Mouse (Mus musculus) MEL-GATA-1-ER (cell line): ENCODE measurements around the gene Dnajb8.

Source experiments
- DNase-seq: peaks from one replicate; pipeline ENCODE4 v3.0.0-alpha.2; 2012; ENCODE audit warnings: low read depth; ENCODE audit errors: extremely low read depth

Gene Dnajb8

DNA sequence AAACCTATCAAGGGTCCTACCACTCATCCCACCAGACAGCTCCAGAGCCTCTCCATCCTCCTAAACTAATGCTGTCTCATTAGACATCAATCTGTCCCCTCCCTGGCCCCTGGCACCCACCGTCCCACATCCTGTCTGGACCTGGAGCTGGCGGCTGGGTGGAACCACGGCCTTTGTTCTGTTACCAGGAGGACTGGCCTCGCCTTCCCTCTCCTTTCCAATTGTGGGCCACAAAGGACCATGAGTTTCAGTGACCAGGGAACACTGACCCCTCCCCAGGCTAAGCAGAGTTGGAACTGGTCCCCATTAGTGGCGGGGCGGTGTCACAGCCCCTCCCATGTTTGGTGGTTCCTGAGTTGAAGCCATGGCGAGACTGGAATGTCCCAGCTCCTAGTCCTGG, 5.5 kb downstream of the Dnajb8 start:
- DNase-seq, result no peak

DNA sequence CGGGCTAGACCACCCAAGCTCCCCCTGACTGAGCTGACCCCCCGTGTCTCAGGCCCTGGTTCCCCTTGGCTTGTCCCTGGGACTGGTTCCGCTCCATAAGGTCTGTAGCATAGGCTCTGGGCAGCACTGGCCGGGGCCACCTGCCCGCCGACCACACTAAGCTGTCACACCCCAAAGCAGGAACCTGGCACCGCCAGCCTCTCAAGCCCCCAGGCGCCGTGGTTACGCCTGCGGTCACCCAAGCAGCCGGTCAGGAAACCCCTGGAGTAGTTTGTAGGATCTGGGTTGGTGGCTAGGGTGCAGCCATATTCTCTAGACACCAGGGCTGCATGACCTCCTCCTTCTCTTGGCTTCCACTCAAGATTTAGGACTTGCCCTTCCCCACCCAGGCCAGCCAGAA, 7.2 kb downstream of the Dnajb8 start:
- no peak for DNase-seq

DNA sequence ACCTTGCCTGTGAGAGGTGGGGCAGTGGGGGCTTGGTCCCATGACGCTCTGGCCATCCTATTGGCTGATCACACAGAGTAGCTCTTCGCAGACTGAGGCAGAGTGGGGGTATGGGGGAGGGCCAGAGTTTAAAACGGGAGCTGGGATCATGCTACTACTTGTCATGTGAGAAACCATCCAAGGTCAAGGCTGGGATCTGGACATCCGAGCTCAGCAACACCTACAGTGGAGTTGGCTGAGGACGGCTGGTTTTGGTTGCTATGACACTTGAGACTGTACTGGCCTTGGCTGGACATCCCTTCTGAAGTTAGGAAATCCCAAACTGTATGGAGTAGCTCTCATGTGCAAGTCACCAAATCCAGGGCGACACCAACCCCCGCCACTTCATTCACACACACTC, 9.8 kb downstream of the Dnajb8 start:
- DNase-seq, result no peak

DNA sequence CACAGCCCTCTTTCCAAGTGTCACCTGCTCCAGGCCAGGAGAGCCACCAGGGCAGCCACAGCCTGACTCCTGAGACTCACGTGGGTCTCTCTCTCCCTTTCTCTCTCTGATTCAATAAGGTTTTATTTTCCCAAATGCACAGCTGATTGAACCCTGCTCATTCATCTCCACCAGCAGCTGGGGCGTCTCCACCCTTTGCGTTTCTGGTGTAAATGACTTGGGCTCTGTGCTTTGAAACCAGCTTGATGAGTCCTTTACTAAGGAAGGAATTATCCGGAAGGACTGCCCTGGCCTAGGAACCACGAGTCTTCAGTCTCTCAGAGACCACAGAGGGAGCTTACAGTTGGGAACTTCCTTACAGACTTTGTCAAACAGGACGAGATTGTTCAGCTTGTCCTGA, 10.2 kb downstream of the Dnajb8 start:
- DNase-seq, result no peak

DNA sequence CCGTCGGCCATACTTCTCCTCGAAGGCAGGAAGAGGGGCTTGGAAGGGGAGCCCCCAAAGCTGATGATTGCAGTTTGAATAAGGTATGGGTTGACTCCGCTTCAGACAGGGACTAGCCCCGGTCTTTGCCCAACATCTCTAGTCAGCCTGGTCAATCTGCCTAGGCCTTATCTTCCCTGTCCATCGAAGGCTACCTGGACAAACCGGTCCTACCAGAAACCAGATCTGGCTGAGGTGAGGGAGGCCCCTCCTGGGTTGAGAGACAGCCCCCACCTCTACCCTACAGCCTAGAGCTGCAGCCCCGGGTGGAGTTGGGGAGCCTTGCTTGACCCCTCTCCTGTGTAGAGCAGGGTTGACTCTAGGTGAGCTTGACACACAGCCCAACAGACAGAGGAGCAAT, 11.9 kb downstream of the Dnajb8 start:
- no peak for DNase-seq

DNA sequence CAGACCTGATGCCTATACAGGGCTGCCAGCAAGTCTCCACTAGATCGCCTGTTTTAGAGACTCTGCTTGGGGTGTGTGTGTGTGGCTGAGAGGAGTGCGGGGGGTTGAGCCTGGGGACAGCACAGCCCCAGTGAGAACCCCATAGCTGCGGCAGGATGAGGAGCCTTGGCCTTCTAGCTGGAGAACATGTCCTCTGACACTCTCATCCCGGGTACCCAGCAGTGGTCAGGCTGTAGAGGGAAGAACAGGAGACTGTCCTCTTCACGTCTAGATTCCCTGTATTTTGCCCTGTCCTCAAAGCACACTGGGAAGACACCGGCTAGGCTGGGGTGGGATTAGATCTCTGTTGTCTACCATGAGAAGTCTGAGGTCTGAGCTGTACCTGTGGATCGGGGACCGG, 13.4 kb downstream of the Dnajb8 start:
- DNase-seq, result no peak

DNA sequence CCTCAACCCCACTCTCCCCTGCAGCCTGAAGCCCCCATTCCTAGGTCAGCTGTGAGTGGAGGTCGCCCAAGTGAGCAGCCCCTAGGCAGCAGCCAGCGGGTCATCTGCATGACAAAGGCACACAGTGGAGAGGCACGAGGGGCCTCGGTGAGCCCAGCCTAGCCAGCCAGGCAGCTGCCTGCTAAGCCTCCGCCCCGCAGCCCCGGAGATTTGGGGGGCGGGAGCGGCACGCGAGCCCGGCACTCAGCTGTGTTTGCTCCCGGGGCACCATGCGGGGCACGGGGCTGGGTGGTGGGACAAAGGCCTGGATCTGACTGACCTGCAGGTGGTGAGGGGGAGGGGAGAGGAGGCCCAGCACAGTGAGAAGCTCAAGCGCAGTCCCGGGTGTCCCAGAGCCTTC, 13.9 kb downstream of the Dnajb8 start:
- DNase-seq, result no peak

DNA sequence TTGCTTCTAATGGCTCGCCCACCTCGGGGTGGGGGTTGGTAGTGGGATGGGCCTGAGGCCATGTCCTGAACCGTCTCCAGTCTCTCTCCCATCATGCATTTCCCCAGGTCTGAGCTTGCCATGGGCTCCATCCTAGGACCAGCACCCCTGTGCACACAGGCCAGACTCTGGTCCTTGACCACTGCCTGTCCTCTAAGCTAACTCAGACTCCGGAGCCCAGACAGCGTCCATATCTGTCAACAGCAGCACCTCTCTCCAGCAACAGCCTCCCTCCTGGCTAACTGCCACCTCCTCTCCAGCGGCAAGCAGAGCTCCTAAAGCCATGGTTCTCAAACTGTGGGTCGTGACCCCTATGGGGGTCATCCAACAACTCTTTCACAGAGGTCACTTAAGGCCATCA, 14.4 kb downstream of the Dnajb8 start:
- no peak for DNase-seq

DNA sequence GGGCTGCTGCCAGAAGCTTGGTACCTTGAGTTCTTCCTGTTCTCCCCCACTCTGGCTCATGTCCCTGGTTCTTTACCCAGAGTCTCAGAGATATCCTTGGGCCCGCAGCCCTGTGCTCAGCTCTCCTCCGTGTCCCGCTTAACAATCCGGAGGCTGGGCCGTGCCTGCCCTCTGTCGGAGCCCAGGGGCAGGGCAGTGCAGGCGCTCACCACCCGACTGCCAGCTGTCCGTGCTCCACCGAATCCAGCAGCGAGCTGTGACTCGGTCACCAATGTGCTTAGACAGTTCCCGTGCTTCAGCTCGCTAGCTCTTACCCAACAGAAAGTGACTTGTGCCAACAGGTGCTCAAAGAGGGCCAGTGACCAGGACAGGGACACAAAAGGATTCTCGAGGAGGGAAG, 20.5 kb downstream of the Dnajb8 start:
- DNase-seq, result no peak

DNA sequence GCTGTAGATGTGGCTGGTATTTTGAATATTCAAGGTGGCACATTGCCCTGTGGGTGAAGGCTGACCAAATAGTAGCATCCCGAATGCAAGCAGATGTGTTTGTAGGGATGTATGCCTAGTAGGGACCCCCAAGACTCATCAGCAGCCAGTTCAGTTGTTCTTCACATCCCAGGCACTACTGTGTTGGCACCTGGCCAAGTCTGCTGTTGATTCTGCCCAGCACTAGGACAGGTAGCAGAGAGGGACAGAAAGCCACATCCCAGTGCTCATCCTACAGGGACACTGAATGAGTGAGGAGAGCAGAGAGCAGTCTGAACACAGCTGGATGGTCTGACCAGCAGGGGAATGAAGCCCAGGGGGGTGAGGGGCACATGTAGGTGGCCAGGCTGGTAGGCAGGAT, 27.2 kb downstream of the Dnajb8 start:
- no peak for DNase-seq

DNA sequence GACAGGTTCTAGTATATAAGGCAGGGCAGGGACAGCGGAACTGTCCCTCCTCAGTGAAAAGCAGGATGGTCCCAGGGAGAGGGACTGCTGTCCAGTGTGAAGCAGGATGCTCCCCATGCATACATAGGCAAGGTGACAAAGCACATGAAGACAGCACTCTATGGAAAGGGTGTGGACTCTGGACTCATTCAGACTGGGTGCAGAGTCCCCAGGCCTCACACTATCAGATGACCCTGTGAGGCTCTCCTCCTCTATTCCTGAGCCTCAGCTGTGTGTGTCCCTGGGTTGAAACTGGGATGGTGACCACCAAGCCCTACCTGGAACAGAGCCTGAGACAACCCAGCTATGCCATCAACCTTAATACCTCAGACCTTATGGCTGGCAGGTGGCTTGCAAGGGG, 29.3 kb downstream of the Dnajb8 start:
- no peak for DNase-seq

DNA sequence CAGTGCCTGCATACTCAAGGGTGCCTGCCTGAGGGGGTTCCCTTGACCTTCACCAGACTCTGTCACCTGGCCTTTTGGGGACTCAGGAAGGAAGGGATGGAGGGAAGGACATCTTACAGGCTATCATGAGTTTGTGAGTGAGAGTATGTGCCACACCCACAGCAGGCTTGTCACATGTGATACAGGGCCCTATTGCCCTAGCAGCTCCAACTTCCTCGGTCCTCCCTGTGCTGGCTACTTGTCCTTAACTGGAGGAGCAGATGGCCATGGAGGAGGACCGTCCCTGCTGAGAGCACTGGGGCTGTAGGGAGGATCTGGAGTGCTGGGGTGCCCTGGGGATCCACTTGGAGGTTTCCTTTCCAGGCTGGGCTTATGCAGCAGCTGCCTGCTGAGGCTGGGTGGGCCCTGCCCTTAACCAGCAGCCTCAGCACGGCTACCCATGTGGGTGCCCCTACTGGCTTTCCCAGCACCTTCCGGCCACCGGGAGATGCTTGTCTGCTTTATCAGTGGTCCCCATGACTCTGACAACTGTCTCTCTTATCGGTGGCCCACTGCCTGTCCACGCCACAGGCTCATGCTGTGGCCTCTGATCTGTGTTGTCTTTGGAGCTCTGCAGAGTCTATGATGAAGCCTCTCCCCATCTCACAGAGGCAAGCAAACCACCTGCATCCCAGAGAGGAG, 29.9 kb downstream of the Dnajb8 start:
- DNase-seq, result peak; percentile 30

DNA sequence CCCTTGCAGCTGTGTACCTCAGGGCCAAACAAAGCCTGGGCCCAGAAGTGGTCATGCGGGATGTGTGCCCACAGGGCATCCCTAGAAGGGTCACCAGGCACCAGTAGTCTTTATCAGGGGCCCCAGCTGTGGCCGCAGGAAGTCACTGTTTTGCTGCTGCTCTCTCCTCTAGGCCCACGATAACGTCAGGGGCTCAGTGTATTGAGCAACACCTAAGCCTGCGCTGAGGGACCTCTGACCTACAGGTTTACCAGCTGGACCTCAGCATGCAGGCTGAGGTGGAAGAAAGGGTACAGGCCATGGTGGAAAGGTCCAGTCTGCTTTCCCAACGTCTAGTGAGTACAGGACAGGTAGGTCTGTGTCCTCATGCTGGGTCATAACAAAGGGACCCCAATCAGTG, 32.0 kb downstream of the Dnajb8 start:
- DNase-seq, result no peak

DNA sequence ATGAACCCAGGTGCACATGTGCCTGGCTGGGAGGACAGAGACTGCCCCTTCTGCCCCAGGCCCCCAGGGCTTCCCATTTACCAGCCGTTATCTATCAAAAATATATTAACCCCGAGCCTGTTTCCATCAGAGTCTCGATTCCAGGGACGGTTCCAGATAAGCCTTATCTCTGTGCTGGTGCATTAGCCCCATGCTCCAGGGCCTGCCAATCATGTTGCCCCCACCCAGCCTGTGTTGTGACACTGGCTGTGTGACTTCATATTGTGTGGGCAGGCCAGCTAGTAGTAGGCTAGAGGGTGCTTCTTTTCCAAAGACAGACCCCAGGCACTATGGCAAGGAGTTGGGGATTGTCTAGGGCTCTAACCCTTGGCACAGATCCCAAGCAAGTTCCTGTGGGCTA, 33.4 kb downstream of the Dnajb8 start:
- DNase-seq, result no peak

DNA sequence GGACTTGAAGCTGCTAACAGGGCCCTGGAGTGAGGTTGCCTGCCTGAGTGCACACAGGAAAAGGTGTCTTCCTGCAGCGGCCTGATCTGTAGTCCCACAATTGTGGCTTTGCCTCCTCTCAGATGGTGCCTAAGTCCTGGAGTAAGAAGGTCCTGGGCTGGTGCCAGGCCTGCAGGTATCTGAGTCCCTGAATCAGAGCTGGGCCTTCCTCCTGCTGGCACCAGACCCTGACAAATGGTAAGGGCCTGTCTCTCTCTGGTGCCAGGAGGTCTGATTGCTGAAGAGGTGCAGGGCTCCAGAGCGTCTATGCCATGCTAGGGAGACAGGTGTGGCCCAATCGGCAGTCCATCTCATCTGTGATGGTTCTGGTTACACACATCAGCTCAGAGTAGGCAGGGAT, 37.6 kb downstream of the Dnajb8 start:
- no peak for DNase-seq

DNA sequence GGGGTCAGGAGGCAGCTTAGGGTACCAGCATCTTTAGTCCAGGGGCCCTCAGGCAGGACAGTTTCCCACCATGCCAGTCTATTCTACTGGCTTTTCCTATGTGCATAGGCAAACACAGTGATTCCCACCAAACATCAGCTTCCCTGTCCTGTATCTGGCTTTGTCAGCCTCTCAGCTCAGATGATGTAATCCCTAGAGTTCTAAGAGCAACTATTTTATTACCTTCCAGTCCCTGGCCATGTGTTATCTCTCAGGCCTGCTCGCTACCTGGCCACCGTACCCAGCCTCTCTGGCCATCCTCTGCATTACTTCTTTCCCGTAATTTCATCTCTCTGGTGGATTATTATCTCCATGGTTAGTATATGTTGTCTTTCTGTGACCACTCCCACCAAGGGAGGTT, 38.6 kb downstream of the Dnajb8 start:
- DNase-seq, result no peak

DNA sequence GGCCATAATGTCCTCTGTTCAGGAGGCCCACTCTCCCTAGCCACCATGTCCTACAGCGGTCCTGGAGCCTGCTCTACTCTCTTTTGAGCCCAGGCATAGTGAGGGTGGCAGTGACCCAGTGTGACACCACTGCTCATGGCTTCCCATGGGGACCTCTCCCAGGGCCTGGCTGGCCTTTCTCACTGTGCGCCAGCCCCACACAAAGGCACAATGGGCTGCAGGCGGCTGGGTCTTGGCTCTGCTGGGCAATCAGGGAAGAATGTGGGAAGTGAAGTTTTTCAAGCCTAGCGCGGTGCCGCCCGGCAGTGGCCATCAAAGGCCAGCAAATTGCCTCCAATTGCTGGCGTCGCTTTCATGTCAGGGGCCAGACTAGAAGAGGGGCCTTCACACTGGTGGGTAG, 40.1 kb downstream of the Dnajb8 start:
- no peak for DNase-seq

DNA sequence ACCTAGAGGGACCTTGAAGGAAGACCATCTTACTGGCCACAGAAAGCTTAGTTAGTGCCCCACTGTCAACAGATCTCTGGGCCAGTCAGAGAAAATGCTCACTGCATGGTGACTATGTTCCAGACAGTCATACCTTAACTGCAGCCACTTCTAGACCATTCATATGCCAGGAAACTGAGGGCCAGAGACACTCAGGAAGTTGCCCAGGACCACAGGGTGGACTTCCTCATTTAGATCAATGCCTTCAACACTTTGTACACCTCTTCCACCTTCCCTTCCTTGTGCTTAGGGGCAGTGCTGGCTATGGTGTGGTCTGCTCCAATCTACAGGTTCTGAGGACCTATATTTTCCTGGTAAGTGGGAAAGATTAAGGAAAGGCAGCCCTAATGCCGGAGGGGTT, 43.3 kb downstream of the Dnajb8 start:
- DNase-seq, result no peak

DNA sequence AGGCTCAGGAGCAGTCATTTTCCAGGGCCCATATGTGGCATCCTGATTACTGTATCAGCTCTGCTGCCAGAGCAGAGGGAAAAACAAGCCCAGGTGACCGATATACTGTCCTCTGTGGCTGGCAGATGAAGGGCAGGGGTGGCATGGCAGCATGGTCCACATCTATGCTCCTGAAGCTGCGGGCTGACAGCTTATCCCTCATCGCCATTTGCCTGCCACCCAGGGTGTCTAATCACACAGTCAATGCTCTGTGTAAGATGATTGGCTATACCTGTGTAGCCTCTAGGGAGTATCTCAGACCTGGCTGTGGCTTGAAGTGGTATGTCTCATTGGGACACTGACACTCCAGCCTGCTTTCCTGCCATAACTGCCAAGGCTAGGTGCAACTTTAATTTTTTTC, 44.0 kb downstream of the Dnajb8 start:
- DNase-seq, result no peak

DNA sequence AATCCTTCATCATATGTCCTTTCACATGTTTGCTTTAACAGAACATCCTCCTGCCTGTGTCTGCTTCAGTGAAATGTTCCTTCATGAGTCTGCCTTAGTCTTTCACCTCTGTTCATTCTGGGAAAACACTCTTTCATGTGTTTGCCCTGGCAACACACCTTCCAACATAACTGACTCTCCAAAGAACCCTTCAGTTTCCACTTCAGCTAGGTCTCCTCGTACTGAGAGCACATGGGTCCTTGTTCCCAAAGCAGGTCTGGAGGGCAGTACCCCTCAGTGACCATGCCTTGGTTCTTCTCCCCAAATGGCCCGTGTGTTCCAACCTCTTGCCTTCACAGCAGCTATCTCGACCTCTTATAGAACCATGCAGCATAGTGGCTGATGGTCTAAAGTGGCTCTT, 45.0 kb downstream of the Dnajb8 start:
- DNase-seq, result no peak

DNA sequence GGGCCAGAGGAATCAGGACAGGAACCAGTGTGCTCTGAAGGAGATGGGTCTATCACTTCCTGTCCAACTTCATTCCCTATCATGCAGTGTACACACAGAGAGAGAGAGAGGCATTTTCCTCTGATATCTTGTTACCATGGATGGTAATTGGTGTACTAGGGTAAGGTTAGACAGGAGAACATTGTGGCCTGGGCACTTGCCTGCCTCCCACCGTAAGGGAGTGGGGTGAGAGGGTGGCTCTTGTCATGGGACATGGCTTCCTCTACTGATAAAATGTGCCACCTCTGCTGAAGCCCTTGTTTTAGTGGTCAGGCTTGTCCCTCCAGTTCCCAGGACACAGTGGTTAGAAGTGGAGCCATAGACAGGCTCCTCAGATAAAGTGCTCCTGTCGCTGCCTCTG, 45.9 kb downstream of the Dnajb8 start:
- no peak for DNase-seq

DNA sequence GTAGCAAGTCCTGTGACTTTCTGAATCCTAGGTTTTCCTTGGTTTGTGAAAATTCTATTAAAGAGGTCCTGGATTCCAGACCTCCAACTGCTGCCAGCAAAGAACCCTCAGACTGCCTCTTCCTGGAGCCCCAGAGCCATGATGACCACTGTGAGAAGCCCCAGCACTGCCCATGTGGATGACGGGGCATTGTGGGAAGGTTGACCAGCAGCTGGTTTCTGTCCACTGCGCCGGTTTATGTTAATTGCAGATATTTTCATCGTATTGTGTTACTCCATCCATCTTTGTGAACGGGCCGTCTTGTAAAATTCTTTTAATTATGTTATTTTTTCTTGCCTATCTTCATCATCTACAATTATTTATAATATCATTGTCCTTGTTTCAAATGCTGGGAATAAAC, 52.6 kb downstream of the Dnajb8 start:
- no peak for DNase-seq

DNA sequence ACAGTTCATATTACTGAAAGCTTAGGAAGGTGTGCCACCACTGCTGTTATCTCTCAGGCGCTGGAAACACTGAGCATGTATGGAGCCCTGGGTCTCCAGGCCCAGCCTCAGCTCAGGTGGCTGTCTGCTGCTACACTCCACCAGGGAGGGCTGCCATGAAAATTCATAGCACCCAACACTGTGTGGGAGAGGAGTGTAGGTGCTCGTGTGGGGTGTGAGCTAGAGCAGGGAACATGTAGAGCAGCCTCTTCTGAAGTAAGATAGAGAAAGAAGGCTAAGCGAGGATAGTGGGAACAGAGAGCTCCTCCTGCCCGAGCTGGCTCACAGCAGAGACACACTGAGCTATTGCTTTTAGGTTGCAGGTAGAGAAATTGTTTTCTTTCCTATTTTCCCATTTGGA, 54.2 kb downstream of the Dnajb8 start:
- DNase-seq, result no peak

DNA sequence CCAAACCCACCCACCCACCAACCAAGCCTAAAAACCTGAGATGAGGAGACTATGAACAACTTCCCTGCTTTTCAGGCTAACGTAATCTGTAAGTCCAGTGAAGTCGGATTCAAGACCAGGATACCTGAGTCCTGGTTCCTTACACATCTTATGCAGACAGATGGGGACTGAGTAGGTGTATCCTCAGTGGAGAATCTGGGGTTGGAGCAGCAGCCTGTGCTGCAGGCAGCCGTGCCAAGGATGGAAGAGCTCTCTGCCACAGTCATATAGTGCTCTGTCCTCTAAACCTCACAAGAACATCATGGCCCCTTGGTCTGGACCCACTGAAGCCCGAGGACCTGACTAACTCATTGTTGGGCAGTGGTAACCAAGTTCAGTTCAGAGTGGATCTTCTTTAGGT, 55.2 kb downstream of the Dnajb8 start:
- DNase-seq, result no peak
